Mouse (Mus musculus) liver, embryonic 14 days (tissue): ENCODE results near the gene Bola1. TPM values are rescaled to one million over a fixed set of nuclear protein-coding genes. Genes with fewer than 3 reads are reported as not detected.

Experiments
- polyA plus RNA-seq: library from polyadenylated mRNA; depleted of rRNA; stranded (reverse); fragments of >200 nt; gene quantifications from 2 replicates; pipeline ENCODE4 v1.2.3, GENCODE M21; 2012; rRNA removed

Gene Bola1
- 30.6 and 31.1 TPM in 2 replicates for polyA plus RNA-seq

DNA sequence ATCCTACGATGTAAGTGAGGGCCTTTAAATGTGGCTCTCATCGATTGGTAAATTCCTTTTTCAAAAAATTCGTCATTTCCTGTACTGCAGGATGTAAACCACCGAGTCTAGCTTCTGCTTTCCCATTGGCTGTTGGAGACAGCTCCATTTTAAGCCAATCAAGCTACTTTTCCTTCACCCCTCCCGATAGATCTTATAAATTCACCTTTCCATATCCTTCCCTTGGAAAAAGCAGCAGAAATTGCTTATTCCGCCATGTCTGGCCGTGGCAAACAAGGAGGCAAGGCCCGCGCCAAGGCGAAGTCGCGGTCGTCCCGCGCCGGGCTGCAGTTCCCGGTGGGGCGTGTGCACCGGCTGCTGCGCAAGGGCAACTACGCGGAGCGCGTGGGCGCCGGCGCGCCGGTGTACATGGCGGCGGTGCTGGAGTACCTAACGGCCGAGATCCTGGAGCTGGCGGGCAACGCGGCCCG, at the start of gene Bola1, which contains the start of gene Hist2h2ab:
Gene Bola1 (minus strand): TSS at position 49 of the 470 bp plus-strand sequence.
Gene Hist2h2ab (plus strand): TSS at position 205 of the 470 bp plus-strand sequence.

DNA sequence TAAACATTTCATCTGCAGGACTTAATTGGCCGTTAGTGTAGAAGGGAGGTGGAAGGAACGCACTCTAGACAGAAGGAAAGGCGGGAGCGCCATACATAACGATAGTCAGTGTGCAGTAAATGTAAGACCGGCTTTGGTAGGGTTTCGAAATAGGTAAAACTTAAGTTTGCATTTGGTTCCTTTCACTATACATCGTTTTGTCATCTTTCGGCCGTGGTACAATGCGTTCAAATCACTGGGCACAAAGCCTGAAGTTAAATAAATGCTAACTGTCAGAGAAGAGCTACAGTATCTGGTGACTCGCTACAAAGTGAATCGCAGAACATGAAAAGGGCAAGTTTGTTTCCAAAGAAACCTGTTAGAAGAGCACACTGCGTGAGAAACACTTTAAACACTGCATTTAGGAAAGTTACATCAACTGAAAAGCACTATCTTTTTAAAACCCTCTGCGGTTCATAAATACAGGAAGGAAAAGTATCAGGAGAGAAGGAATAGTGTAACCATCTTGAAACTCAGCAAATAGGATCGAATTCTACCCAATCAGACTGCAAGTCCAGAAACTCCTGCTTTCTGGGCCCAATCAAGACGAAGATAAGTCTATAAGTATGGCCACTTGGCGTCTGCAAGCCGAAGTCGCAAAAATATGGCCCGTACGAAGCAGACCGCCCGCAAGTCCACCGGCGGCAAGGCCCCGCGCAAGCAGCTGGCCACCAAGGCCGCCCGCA, 48.7 kb upstream of the Bola1 start, which contains the start of gene Hist2h3b:
Gene Hist2h3b (plus strand): TSS at position 604 of the 725 bp plus-strand sequence.

DNA sequence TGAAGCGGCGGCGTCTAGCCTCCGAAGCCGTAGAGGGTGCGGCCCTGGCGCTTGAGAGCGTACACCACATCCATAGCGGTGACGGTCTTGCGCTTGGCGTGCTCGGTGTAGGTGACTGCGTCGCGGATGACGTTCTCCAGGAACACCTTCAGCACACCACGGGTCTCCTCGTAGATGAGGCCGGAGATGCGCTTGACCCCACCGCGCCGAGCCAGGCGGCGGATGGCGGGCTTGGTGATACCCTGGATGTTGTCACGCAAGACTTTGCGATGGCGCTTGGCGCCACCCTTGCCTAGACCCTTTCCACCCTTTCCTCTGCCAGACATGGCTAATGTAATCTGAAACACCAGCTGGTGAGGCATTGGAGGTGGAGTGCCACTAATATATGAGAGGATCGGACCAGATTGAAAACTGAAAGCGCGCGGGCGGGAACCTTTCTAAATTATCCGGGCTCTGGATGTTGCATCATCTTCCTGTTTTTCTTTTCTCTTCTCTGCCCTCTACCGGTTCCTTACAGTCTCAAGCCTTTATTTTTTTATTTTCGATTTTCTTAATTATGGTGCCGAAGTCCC, 43.6 kb upstream of the Bola1 start, which contains the start of gene Hist2h4:
Gene Hist2h4 (minus strand): TSS at position 333 of the 572 bp plus-strand sequence.

DNA sequence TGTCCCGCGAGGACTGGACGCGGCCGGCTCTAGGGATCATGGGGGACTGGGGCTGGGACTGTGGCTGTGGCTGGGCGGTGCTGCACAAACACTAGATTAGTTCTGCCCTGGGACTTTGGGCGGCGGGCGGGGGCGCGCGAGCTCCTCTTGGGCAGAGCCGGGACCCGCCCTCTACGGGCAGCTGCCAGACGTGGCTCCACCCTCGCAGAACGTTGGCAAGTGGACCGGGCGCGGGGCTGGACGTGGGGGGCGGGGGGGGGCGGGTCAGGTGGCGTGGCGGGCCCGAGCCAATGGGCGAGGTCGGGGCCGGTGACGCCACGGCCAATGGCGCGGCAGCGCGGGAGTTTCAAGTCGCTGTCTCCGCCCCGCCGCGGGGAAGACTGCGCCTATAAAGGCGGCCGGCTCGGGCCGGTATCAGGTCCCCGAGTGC, 26.9 kb upstream of the Bola1 start, which contains the start of gene Hist2h3c1:
Gene Hist2h3c1 (plus strand): TSS at position 259 of the 430 bp plus-strand sequence.

DNA sequence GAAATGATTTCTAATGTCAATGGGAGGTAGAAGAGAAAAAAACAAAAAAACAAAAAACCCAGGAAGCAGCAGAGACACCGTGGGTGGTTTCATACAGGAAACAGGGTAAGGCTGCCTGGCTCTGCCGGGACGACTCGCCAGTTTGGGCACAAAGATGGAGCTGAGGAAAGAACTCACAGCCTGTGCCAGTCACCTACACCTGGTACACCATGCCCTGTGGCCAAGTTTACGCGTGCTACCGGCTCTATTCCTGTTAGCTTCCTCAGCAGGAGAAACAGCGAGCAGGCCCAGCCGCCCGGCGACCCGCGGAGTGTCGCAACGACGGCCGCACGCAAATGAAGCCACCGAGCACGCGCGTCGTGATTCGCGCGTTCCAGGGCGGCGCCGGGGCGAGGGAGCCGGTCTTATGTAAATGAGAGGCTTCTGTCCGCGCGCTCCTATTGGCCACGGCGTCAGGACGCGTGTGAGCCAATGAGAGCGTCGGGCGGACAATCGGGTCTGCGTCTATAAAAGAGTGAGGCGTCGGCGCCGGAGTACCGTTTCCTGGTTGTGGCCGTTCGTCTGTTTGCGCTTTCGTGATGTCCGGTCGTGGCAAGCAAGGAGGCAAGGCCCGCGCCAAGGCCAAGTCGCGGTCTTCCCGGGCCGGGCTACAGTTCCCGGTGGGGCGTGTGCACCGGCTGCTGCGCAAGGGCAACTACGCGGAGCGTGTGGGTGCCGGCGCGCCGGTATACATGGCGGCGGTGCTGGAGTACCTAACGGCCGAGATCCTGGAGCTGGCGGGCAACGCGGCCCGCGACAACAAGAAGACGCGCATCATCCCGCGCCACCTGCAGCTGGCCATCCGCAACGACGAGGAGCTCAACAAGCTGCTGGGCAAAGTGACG, 25.7 kb upstream of the Bola1 start, which contains the start of gene Hist2h2aa1:
Gene Hist2h2aa1 (plus strand): TSS at position 495 of the 884 bp plus-strand sequence.

DNA sequence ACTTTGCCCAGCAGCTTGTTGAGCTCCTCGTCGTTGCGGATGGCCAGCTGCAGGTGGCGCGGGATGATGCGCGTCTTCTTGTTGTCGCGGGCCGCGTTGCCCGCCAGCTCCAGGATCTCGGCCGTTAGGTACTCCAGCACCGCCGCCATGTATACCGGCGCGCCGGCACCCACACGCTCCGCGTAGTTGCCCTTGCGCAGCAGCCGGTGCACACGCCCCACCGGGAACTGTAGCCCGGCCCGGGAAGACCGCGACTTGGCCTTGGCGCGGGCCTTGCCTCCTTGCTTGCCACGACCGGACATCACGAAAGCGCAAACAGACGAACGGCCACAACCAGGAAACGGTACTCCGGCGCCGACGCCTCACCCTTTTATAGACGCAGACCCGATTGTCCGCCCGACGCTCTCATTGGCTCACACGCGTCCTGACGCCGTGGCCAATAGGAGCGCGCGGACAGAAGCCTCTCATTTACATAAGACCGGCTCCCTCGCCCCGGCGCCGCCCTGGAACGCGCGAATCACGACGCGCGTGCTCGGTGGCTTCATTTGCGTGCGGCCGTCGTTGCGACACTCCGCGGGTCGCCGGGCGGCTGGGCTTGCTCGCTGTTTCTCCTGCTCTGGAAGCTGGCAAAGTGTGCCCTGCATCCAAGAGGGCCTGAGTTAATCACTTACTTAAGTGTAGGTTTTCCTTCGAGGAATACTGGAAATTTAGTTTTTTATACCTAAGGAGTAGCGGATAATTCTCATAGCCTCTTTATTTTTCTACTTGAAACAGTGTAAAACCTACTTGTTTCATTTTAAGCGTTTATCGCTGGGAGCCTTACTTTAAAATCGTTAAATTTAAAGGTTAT, 20.7 kb upstream of the Bola1 start, which contains the start of gene Hist2h2aa2:
Gene Hist2h2aa2 (minus strand): TSS at position 328 of the 850 bp plus-strand sequence.

DNA sequence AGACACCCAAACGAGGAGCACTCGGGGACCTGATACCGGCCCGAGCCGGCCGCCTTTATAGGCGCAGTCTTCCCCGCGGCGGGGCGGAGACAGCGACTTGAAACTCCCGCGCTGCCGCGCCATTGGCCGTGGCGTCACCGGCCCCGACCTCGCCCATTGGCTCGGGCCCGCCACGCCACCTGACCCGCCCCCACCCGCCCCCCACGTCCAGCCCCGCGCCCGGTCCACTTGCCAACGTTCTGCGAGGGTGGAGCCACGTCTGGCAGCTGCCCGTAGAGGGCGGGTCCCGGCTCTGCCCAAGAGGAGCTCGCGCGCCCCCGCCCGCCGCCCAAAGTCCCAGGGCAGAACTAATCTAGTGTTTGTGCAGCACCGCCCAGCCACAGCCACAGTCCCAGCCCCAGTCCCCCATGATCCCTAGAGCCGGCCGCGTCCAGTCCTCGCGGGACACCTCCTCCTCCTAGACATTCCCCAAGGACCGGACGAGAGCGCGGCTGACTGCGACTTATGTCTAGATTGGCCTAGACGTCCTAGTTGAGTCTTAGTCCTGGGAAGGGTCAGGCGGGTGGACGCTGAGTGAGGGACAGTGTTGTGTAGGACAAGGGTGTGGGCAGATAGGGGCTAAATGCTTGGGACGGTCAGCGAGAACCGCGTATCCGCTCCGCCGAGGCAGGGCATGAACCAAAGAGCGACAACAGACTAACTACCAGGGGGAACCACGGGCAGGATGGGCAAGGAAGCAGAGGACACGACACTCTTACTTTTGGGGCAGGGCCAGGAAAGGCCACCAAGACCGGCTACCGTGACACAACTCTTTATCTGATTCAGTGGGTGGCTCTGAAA, 19.7 kb upstream of the Bola1 start, which contains the start of gene Hist2h3c2:
Gene Hist2h3c2 (minus strand): TSS at position 174 of the 840 bp plus-strand sequence.

DNA sequence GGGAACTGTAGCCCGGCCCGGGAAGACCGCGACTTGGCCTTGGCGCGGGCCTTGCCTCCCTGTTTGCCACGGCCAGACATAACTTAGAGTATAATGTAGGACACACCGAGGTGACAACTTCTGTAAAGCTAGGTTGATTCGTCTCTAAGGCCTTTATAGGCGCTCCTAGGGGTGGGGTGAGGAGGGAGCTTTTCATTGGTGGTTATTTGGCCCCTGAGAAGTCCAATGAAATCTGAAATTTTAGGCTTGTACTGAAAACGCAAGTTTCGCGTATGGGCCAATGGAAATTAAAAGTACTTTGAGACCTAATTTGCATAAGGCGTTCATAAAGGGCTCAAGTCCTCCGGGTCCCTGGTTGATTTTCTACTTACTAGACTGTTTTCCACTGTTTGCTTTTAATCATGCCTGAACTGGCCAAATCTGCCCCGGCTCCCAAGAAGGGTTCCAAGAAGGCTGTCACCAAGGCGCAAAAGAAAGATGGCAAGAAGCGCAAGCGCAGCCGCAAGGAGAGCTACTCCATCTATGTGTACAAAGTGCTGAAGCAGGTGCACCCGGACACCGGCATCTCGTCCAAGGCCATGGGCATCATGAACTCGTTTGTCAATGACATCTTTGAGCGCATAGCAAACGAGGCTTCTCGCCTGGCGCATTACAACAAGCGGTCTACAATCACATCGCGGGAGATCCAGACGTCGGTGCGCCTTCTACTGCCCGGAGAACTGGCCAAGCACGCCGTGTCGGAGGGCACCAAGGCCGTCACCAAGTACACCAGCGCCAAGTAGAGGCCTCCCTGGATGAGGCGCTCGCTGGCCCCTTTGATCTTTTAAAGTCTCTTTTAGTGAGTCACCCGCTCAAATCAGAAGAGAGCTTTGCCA, 1.5 kb upstream of the Bola1 start, which contains the start of the genes Hist2h2ac and Hist2h2be:
Gene Hist2h2ac (minus strand): TSS at position 116 of the 875 bp plus-strand sequence.
Gene Hist2h2be (plus strand): TSS at position 355 of the 875 bp plus-strand sequence.

DNA sequence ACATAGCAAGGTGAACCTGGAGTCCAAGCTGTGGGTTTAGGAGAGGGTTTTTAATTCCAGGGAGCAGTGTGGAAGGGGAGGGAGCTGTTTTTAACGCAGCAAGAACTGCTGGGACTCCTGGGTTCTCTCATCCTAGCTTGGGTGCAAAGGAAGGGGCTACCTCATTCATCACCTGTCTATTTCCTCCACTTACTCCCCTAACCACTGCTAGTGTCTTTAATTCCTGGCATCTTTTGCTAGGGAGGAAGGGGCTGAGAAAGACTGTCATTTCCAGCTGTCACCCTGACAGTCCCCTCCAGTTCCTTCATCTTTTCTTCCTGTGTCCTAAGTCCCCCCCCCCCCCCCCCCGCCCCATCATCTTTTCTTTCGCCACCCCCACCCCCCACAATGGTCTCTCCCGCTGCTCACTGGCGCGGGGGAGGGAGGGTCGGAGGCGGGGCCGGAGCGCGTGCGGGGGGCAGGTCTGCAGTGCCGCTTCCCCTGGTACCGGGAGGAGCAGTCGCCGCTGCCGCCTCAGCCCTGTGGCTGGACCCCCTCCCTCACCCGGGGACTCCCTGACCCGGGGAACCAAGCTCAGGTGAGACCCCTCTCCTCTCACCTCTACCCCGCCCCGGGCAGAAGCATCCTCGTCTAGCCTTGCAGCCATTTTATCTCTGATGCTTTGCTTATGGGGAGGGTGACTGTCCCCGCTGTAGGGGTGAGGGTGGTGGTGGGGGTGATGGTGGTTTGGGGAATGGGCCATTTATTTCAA, 38.6 kb downstream of the Bola1 start, which contains the start of gene Sv2a:
Gene Sv2a (plus strand): TSS at position 425 of the 751 bp plus-strand sequence.

DNA sequence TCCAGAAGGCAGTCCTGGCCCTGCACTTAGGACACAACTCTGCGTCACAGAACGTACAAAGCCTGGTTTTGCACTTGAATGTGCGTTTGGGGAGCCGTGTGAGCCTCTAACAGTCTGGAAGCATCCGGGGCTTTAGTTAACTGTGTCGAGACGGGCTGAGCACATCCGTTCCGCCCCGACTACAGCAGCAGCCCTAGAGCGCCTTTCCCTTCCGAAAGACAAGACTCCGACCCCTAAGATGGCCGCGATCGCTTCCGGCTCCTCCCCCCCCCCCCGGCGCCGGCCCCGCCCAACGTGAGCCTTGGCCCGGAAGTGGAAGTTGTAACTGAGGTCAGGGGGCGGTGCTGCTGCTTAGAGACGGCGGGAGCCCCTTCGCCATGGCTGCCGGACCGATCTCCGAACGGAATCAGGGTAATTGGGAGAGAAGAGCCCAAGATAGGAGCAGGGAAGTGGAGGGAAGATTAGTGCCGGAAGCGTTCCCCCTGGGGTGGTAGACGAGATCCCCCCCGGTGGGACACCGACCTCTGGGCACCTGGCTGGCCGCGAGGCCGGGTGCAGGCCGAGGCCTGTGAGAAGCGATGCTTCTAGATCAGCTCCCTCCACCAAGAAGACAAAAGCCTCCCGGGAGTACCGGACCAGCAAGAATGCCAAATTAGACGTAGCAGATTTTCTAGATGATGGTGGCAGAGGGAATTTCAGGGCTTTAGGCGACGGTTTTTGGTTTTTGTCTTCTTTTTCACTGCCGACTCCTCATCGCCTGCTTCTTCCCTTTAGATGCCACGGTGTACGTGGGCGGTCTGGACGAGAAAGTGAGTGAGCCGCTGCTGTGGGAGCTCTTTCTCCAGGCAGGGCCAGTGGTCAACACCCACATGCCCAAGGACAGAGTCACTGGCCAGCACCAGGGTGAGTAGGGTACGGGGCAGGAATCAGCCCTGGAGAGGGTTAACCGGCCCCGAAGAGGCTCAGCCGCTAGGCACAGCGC, 47.0 kb downstream of the Bola1 start, which contains the start of gene Sf3b4:
Gene Sf3b4 (plus strand): TSS at position 136 of the 982 bp plus-strand sequence.

DNA sequence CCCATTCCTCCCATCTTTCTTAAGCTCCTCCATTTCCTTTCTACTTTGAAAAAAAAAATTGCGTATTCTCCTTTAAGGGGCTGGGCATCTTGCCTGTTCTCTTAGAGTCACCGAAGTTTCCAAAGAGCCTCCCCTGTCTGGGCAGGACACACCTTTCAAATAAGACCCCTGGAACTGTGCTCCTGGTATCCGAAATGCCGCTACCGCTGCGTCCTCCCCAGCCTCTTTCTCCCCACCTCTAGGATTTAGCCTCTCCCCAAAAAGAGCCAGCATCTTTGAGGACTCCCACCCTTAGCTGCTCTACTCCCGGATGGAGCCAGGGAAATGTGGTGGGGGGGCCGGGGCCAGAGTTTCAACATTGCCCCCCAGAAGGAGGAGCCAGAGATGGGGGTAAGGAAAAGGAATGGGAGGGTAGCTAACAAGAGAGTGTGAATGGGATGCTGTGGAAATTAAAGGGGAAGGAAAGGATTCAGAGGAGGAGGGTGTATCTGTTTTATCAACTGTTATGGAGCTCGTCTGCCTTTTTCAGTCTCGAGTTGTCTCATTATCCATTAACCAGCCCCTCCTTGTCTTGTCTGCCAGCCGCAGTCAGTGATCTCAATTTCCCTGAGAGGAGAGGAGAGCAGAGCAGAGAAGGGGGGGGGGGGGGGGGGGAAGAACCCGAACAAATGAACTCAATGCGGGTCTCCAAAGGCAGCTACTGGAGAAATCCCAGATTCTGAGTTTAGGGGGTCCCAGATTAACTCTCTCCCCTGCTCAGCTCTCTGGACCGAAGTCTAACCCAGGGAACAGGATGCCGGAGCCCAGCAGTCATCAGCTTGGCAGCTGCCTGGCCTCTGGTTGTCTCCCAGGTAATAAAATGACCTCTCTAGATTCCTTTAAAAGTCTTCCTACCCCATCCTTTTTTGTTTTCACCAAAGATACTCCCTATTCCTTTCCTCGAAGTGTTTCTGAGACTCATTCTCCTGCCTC, 57.4 kb downstream of the Bola1 start, which contains the start of gene Mtmr11:
Gene Mtmr11 (plus strand): TSS at position 136 of the 972 bp plus-strand sequence.

